8 mouse cellular contexts compared by ENCODE assay signal in genomic region chr3:94502243-94502642, GRCm38 (mm10). TPM values are rescaled to one million over a fixed set of nuclear protein-coding genes. Genes with fewer than 3 reads are reported as not detected.
A peak's percentile ranks its signal among the peaks of the same experiment; 100 is the strongest.
DNase-seq lines count a peak whose midpoint lies in the region; ATAC-seq and TF ChIP-seq lines count a peak whose summit lies in the region.

No protein-coding gene starts in this region.

- H3K27me3 ChIP-seq in G1E (ENCODE audit: insufficient read depth, low read length): no peaks in the 10 kb centered on the region
- no peaks in the 10 kb centered on the region for H3K27me3 ChIP-seq in hindbrain, embryonic 13.5 days
- H3K27me3 ChIP-seq in midbrain, embryonic 16.5 days (ENCODE audit: control insufficient read depth, insufficient read depth, low read depth, low read length): no peaks in the 10 kb centered on the region

- no peak overlapping the region for H3K4me2 ChIP-seq in hindbrain, embryonic 13.5 days
- no peak overlapping the region for H3K4me2 ChIP-seq in midbrain, embryonic 16.5 days (ENCODE audit: low read length)

- DNase-seq in kidney, adult 18-20 months: peak; percentile 32
- no peak for DNase-seq in kidney, adult 11 months
- no peak for DNase-seq in G1E (ENCODE audit: low spot score)
- peak; percentile 29 for DNase-seq in cerebellum, adult 9-11 months
- no peak for DNase-seq in frontal cortex, adult 2 months (ENCODE audit: extremely low spot score in 1 of 2, low spot score in 1 of 2)
- no peak for DNase-seq in adrenal gland, adult 8-10 months

- no peak overlapping the region for H3K4me3 ChIP-seq in G1E (ENCODE audit: low read depth, low read length)
- no peak overlapping the region for H3K4me3 ChIP-seq in hindbrain, embryonic 13.5 days
- no peak overlapping the region for H3K4me3 ChIP-seq in midbrain, embryonic 16.5 days (ENCODE audit: low read depth, low read length)

- H3K4me1 ChIP-seq in G1E (ENCODE audit: insufficient read depth, low read depth, low read length): no peaks in the 10 kb centered on the region
- H3K4me1 ChIP-seq in hindbrain, embryonic 13.5 days (replicated peaks): no peaks in the 10 kb centered on the region
- H3K4me1 ChIP-seq in midbrain, embryonic 16.5 days (ENCODE audit: control insufficient read depth, insufficient read depth, low read length): no peaks in the 10 kb centered on the region

- 74% methylated on average over 3 of the region's 3 CpGs for WGBS in hindbrain, embryonic 13.5 days
- WGBS in midbrain, embryonic 16.5 days: 70% methylated on average over 3 of the region's 3 CpGs

- no peak overlapping the region for H3K9ac ChIP-seq in hindbrain, embryonic 13.5 days
- H3K9ac ChIP-seq in midbrain, embryonic 16.5 days (ENCODE audit: low read depth, low read length): no peak overlapping the region

- 0 out of 2 replicates have a peak, but pooled peaks have one; percentile 26 for ATAC-seq in G1E (ENCODE audit: extremely low read depth, insufficient number of reproducible peaks, low FRiP score, poor library complexity, severe bottlenecking)
- ATAC-seq in hindbrain, embryonic 13.5 days (ENCODE audit: low FRiP score): 0 out of 2 replicates have a peak, but pooled peaks have one; percentile 49
- peak; percentile 40; the same call in 1 of the 2 replicates for ATAC-seq in midbrain, embryonic 16.5 days

- H3K36me3 ChIP-seq in G1E (replicated peaks): peaks cover 82% of the 10 kb centered on the region
- peaks cover 47% of the 10 kb centered on the region for H3K36me3 ChIP-seq in hindbrain, embryonic 13.5 days
- peaks cover 6% of the 10 kb centered on the region; the same call in 1 of the 2 replicates for H3K36me3 ChIP-seq in midbrain, embryonic 16.5 days (ENCODE audit: control insufficient read depth, insufficient read depth, low read length)

- peak; percentile 94 for TF ChIP-seq CTCF in G1E (IDR thresholded peaks at IDR 0.05; ENCODE audit: low read depth, low read length)

- H3K9me3 ChIP-seq in G1E (replicated peaks): no peaks in the 10 kb centered on the region
- no peaks in the 10 kb centered on the region for H3K9me3 ChIP-seq in hindbrain, embryonic 13.5 days
- H3K9me3 ChIP-seq in midbrain, embryonic 16.5 days (replicated peaks; ENCODE audit: control insufficient read depth, low read length, poor library complexity, severe bottlenecking): no peaks in the 10 kb centered on the region

- no peak overlapping the region for H3K27ac ChIP-seq in hindbrain, embryonic 13.5 days
- H3K27ac ChIP-seq in midbrain, embryonic 16.5 days (ENCODE audit: low read length): no peak overlapping the region

RNA-seq across cellular contexts. Expression of gene Riiad1, which starts 22.1 kb away (rescaled TPM):
- total RNA-seq in G1E (2014; fragmentation: Nextera tagmentation): not detected in 2 replicates
- not detected in 2 replicates for total RNA-seq in G1E (2017)
- not detected in 2 replicates for polyA plus RNA-seq in G1E (2012)
- polyA plus RNA-seq in hindbrain, embryonic 13.5 days (2015; fragmentation: Nextera tagmentation; extraction: Ambion mirVana): 25.0 and 27.1 TPM in 2 replicates
- 26.7 and 27.7 TPM in 2 replicates for polyA plus RNA-seq in midbrain, embryonic 16.5 days (2015; fragmentation: Nextera tagmentation; extraction: Ambion mirVana)
- polyA plus RNA-seq in frontal cortex, adult 2 months (2012; rRNA removed): 3.5 and 4.6 TPM in 2 replicates
- total RNA-seq in adrenal gland, adult 8-10 months (2022): 1 to 10 TPM; 2.4 to 8.5 (median 3.3) TPM

RNA-seq across cellular contexts. Expression of gene Celf3, which starts 24.1 kb away (rescaled TPM):
- total RNA-seq in G1E (2014; fragmentation: Nextera tagmentation) (not detected in 2 replicates), G1E (2017) (0.17 TPM in 1 of 2 replicates, not detected in the other)
- polyA plus RNA-seq in G1E (2012): not detected in 2 replicates
- 294 and 312 TPM in 2 replicates for polyA plus RNA-seq in hindbrain, embryonic 13.5 days (2015; fragmentation: Nextera tagmentation; extraction: Ambion mirVana)
- 261 and 296 TPM in 2 replicates for polyA plus RNA-seq in midbrain, embryonic 16.5 days (2015; fragmentation: Nextera tagmentation; extraction: Ambion mirVana)
- 410 and 454 TPM in 2 replicates for polyA plus RNA-seq in frontal cortex, adult 2 months (2012; rRNA removed)
- 10 to 100 TPM; 17.7 to 38.7 (median 29.4) TPM for total RNA-seq in adrenal gland, adult 8-10 months (2022)

RNA-seq across cellular contexts. Expression of gene Oaz3, which starts 58.5 kb away (rescaled TPM):
- total RNA-seq in G1E (2014; fragmentation: Nextera tagmentation): not detected in 2 replicates
- 0.17 and 0.49 TPM in 2 replicates for total RNA-seq in G1E (2017)
- not detected in 2 replicates for polyA plus RNA-seq in G1E (2012)
- 1.0 and 1.5 TPM in 2 replicates for polyA plus RNA-seq in hindbrain, embryonic 13.5 days (2015; fragmentation: Nextera tagmentation; extraction: Ambion mirVana)
- 1.5 TPM in 2 replicates for polyA plus RNA-seq in midbrain, embryonic 16.5 days (2015; fragmentation: Nextera tagmentation; extraction: Ambion mirVana)
- polyA plus RNA-seq in frontal cortex, adult 2 months (2012; rRNA removed): 0.19 and 0.28 TPM in 2 replicates
- not detected for total RNA-seq in adrenal gland, adult 8-10 months (2022)

RNA-seq across cellular contexts. Expression of gene Mrpl9, which starts 59.1 kb away (rescaled TPM):
- total RNA-seq in G1E (2014; fragmentation: Nextera tagmentation): 62.2 and 67.1 TPM in 2 replicates
- total RNA-seq in G1E (2017): 105 and 108 TPM in 2 replicates
- polyA plus RNA-seq in G1E (2012): 89.5 and 105 TPM in 2 replicates
- 58.8 and 62.2 TPM in 2 replicates for polyA plus RNA-seq in hindbrain, embryonic 13.5 days (2015; fragmentation: Nextera tagmentation; extraction: Ambion mirVana)
- 55.1 and 56.5 TPM in 2 replicates for polyA plus RNA-seq in midbrain, embryonic 16.5 days (2015; fragmentation: Nextera tagmentation; extraction: Ambion mirVana)
- polyA plus RNA-seq in frontal cortex, adult 2 months (2012; rRNA removed): 49.4 and 52.5 TPM in 2 replicates
- total RNA-seq in adrenal gland, adult 8-10 months (2022): 10 to 100 TPM; 69.1 to 73.5 (median 71.4) TPM

Comparison
In these comparisons a context has a peak if more than half of its experiments do, and no peak if none do; other contexts are left out.
1. DNase-seq: peak in kidney, adult 18-20 months (single experiment) and cerebellum, adult 9-11 months (single experiment); none in kidney, adult 11 months (single experiment), G1E (single experiment), frontal cortex, adult 2 months (0 of 2) and adrenal gland, adult 8-10 months (single experiment).
2. RNA of gene Celf3, which starts 24.1 kb away (polyA plus RNA-seq): 410 to 454 TPM in frontal cortex, adult 2 months, 294 to 312 TPM in hindbrain, embryonic 13.5 days and 261 to 296 TPM in midbrain, embryonic 16.5 days; not detected in G1E; every median in the first group is over 100 times any median in the second.
3. Peak in every context shown above with its lines, with median percentiles within 50 percentile points of each other: ATAC-seq.